ENCODE assay signal across 28 mouse cellular contexts in genomic region chrX:159995808-159996207, GRCm38 (mm10).
"Had no signal": no experiment of that assay in that cellular context is flagged by ENCODE, and none has a peak within 500 bp of the region (broad histone marks: within the 10 kb centered on the region; RNA-seq: fewer than 3 reads in every experiment).

No protein-coding gene starts in this region.

- H3K9me3 ChIP-seq: limb, embryonic 10.5 days; limb, embryonic 12.5 days; limb, embryonic 13.5 days; limb, embryonic 15.5 days; liver, embryonic 12.5 days; liver, embryonic 13.5 days; liver, embryonic 15.5 days; lung, embryonic 15.5 days; megakaryocyte, embryonic 14.5 days; midbrain, embryonic 10.5 days; midbrain, embryonic 12.5 days; midbrain, embryonic 13.5 days; midbrain, embryonic 15.5 days; neural tube, embryonic 12.5 days had no signal

- H3K27ac ChIP-seq: limb, embryonic 10.5 days; limb, embryonic 12.5 days; limb, embryonic 13.5 days; limb, embryonic 15.5 days; liver, embryonic 12.5 days; liver, embryonic 13.5 days; liver, embryonic 14.5 days; liver, embryonic 15.5 days; lung, embryonic 15.5 days; macrophage; midbrain, embryonic 10.5 days; midbrain, embryonic 12.5 days; midbrain, embryonic 13.5 days; midbrain, embryonic 15.5 days; neural tube, embryonic 12.5 days had no signal

- H3K9ac ChIP-seq: limb, embryonic 12.5 days; limb, embryonic 13.5 days; limb, embryonic 15.5 days; liver, embryonic 12.5 days; liver, embryonic 13.5 days; liver, embryonic 14.5 days; liver, embryonic 15.5 days; liver, postnatal 0 days; lung, embryonic 14.5 days; lung, embryonic 15.5 days; midbrain, embryonic 12.5 days; midbrain, embryonic 13.5 days; midbrain, embryonic 15.5 days; neural tube, embryonic 12.5 days had no signal

- H3K36me3 ChIP-seq: limb, embryonic 10.5 days; limb, embryonic 12.5 days; limb, embryonic 13.5 days; limb, embryonic 15.5 days; liver, embryonic 12.5 days; liver, embryonic 13.5 days; liver, embryonic 15.5 days; lung, embryonic 15.5 days; midbrain, embryonic 10.5 days; midbrain, embryonic 12.5 days; midbrain, embryonic 13.5 days; midbrain, embryonic 15.5 days; neural tube, embryonic 12.5 days had no signal

- H3K4me1 ChIP-seq: limb, embryonic 10.5 days; limb, embryonic 12.5 days; limb, embryonic 13.5 days; limb, embryonic 15.5 days; liver, embryonic 12.5 days; liver, embryonic 13.5 days; liver, embryonic 15.5 days; lung, embryonic 15.5 days; megakaryocyte, embryonic 14.5 days; midbrain, embryonic 10.5 days; midbrain, embryonic 12.5 days; midbrain, embryonic 13.5 days; midbrain, embryonic 15.5 days; neural tube, embryonic 12.5 days had no signal

- H3K27me3 ChIP-seq: liver, embryonic 12.5 days; neural tube, embryonic 12.5 days had no signal

- DNase-seq: left cerebral cortex, postnatal 4 days; liver; liver, embryonic 13.5 days; liver, postnatal 0 days; lung, adult 18-20 months; lung, adult 2 months; lung, embryonic 14.5 days; lung, postnatal 10 days; lung, postnatal 14 days; lung, postnatal 36 days; lung, postnatal 4 days; midbrain, embryonic 14.5 days had no signal

- H3K4me3 ChIP-seq: limb, embryonic 10.5 days; limb, embryonic 12.5 days; limb, embryonic 13.5 days; limb, embryonic 15.5 days; liver, embryonic 12.5 days; liver, embryonic 13.5 days; liver, embryonic 15.5 days; lung, embryonic 15.5 days; megakaryocyte, embryonic 14.5 days; midbrain, embryonic 10.5 days; midbrain, embryonic 12.5 days; midbrain, embryonic 13.5 days; midbrain, embryonic 15.5 days; myocyte; neural tube, embryonic 12.5 days had no signal
